Mouse (Mus musculus): Measurements from ENCODE around the gene Hagh. TPM values are rescaled to one million over a fixed set of nuclear protein-coding genes. Genes with fewer than 3 reads are reported as not detected.

Hagh gene
- polyA plus RNA-seq, 1 experiment from 2014 or later, result 69.1 TPM

- WGBS, result 86% methylated on average over 5 of the region's 5 CpGs
- no peak overlapping the region for H3K9ac ChIP-seq (ENCODE audit: low read length)
- H3K36me3 ChIP-seq (ENCODE audit: control insufficient read depth, insufficient read depth), result peaks cover 66% of the 10 kb centered on the region
- H3K9me3 ChIP-seq (replicated peaks; ENCODE audit: control insufficient read depth, low read length), result no peaks in the 10 kb centered on the region
- ATAC-seq (replicated peaks; ENCODE audit: extremely low read depth, insufficient read depth, low FRiP score), result no peak
- no peaks in the 10 kb centered on the region for H3K27me3 ChIP-seq (ENCODE audit: control insufficient read depth, insufficient read depth, low read length)
- H3K4me3 ChIP-seq (ENCODE audit: low read length), result no peak overlapping the region
- H3K4me2 ChIP-seq (ENCODE audit: low read depth, low read length), result no peak overlapping the region
- H3K4me1 ChIP-seq (ENCODE audit: control insufficient read depth, insufficient read depth, low read length), result peaks cover 10% of the 10 kb centered on the region
- H3K27ac ChIP-seq (ENCODE audit: low read length), result no peak overlapping the region
Measured at GRCm38 (mm10) chr17:24902124-24902523, 62.2 kb downstream of the Hagh start.

- peaks cover 3% of the 10 kb centered on the region; the same call in 1 of the 2 replicates for H3K4me1 ChIP-seq (ENCODE audit: control insufficient read depth, insufficient read depth, low read length)
- no peak overlapping the region for H3K4me2 ChIP-seq (ENCODE audit: low read depth, low read length)
- no peaks in the 10 kb centered on the region for H3K27me3 ChIP-seq (ENCODE audit: control insufficient read depth, insufficient read depth, low read length)
- H3K27ac ChIP-seq (ENCODE audit: low read length), result no peak overlapping the region
- no peak overlapping the region for H3K9ac ChIP-seq (ENCODE audit: low read length)
- no peaks in the 10 kb centered on the region for H3K9me3 ChIP-seq (replicated peaks; ENCODE audit: control insufficient read depth, low read length)
- H3K36me3 ChIP-seq (ENCODE audit: control insufficient read depth, insufficient read depth), result peaks cover 72% of the 10 kb centered on the region
- ATAC-seq (replicated peaks; ENCODE audit: extremely low read depth, insufficient read depth, low FRiP score), result no peak
- 72% methylated on average over 9 of the region's 9 CpGs for WGBS
- H3K4me3 ChIP-seq (ENCODE audit: low read length), result no peak overlapping the region
Measured at GRCm38 (mm10) chr17:24902671-24903474, 62.9 kb downstream of the Hagh start.

- ATAC-seq (replicated peaks; ENCODE audit: extremely low read depth, insufficient read depth, low FRiP score), result no peak
- H3K27ac ChIP-seq (ENCODE audit: low read length), result no peak overlapping the region
- no peaks in the 10 kb centered on the region for H3K9me3 ChIP-seq (replicated peaks; ENCODE audit: control insufficient read depth, low read length)
- no peak overlapping the region for H3K4me2 ChIP-seq (ENCODE audit: low read depth, low read length)
- H3K27me3 ChIP-seq (ENCODE audit: control insufficient read depth, insufficient read depth, low read length), result no peaks in the 10 kb centered on the region
- WGBS, result 82% methylated on average over 9 of the region's 9 CpGs
- no peak overlapping the region for H3K4me3 ChIP-seq (ENCODE audit: low read length)
- H3K4me1 ChIP-seq (ENCODE audit: control insufficient read depth, insufficient read depth, low read length), result 0 out of 2 replicates have a peak, but pooled peaks cover 3% of the 10 kb centered on the region
- H3K36me3 ChIP-seq (ENCODE audit: control insufficient read depth, insufficient read depth), result peaks cover 75% of the 10 kb centered on the region
- no peak overlapping the region for H3K9ac ChIP-seq (ENCODE audit: low read length)
Measured at GRCm38 (mm10) chr17:24903767-24904166, 63.8 kb downstream of the Hagh start.

GRCm38 (mm10) chr17:24907591-24907990, 67.6 kb downstream of the Hagh start:
- H3K9me3 ChIP-seq (replicated peaks; ENCODE audit: control insufficient read depth, low read length), result no peaks in the 10 kb centered on the region
- peaks cover 59% of the 10 kb centered on the region for H3K36me3 ChIP-seq (ENCODE audit: control insufficient read depth, insufficient read depth)
- no peaks in the 10 kb centered on the region for H3K27me3 ChIP-seq (ENCODE audit: control insufficient read depth, insufficient read depth, low read length)
- WGBS, result 92% methylated on average over 2 of the region's 2 CpGs
- H3K27ac ChIP-seq (ENCODE audit: low read length), result no peak overlapping the region
- no peak overlapping the region for H3K4me3 ChIP-seq (ENCODE audit: low read length)
- H3K4me2 ChIP-seq (ENCODE audit: low read depth, low read length), result no peak overlapping the region
- no peaks in the 10 kb centered on the region for H3K4me1 ChIP-seq (ENCODE audit: control insufficient read depth, insufficient read depth, low read length)
- no peak for ATAC-seq (replicated peaks; ENCODE audit: extremely low read depth, insufficient read depth, low FRiP score)
- H3K9ac ChIP-seq (ENCODE audit: low read length), result no peak overlapping the region

GRCm38 (mm10) chr17:24913984-24914383, 74.0 kb downstream of the Hagh start:
- H3K4me3 ChIP-seq (ENCODE audit: low read length), result no peak overlapping the region
- no peak overlapping the region for H3K4me2 ChIP-seq (ENCODE audit: low read depth, low read length)
- no peak for ATAC-seq (replicated peaks; ENCODE audit: extremely low read depth, insufficient read depth, low FRiP score)
- H3K36me3 ChIP-seq (ENCODE audit: control insufficient read depth, insufficient read depth), result peaks cover 67% of the 10 kb centered on the region
- no peak overlapping the region for H3K9ac ChIP-seq (ENCODE audit: low read length)
- H3K27me3 ChIP-seq (ENCODE audit: control insufficient read depth, insufficient read depth, low read length), result no peaks in the 10 kb centered on the region
- H3K9me3 ChIP-seq (replicated peaks; ENCODE audit: control insufficient read depth, low read length), result no peaks in the 10 kb centered on the region
- H3K4me1 ChIP-seq (ENCODE audit: control insufficient read depth, insufficient read depth, low read length), result no peaks in the 10 kb centered on the region
- H3K27ac ChIP-seq (ENCODE audit: low read length), result no peak overlapping the region

Other genes with a start within 250 kb of the Hagh start
- 48.1 and 53.3 TPM in 2 replicates for gene Tsc2, start 207.5 kb upstream of the Hagh start, polyA plus RNA-seq (2015; fragmentation: Nextera tagmentation; extraction: Ambion mirVana)
- gene Nthl1, start 207.5 kb upstream of the Hagh start, polyA plus RNA-seq (2015; fragmentation: Nextera tagmentation; extraction: Ambion mirVana), result 11.2 and 12.7 TPM in 2 replicates
- 50.8 and 63.9 TPM in 2 replicates for gene Slc9a3r2, start 189.8 kb upstream of the Hagh start, polyA plus RNA-seq (2015; fragmentation: Nextera tagmentation; extraction: Ambion mirVana)
- 0.62 TPM in 1 of 2 replicates, not detected in the other for gene Npw, start 181.7 kb upstream of the Hagh start, polyA plus RNA-seq (2015; fragmentation: Nextera tagmentation; extraction: Ambion mirVana)
- gene Zfp598, start 170.5 kb upstream of the Hagh start, polyA plus RNA-seq (2015; fragmentation: Nextera tagmentation; extraction: Ambion mirVana), result 11.9 and 17.0 TPM in 2 replicates
- 0.60 and 0.67 TPM in 2 replicates for gene Syngr3, start 150.2 kb upstream of the Hagh start, polyA plus RNA-seq (2015; fragmentation: Nextera tagmentation; extraction: Ambion mirVana)
- 27.6 and 29.7 TPM in 2 replicates for gene Gfer, start 144.0 kb upstream of the Hagh start, polyA plus RNA-seq (2015; fragmentation: Nextera tagmentation; extraction: Ambion mirVana)
- 0.97 and 1.2 TPM in 2 replicates for gene Noxo1, start 143.9 kb upstream of the Hagh start, polyA plus RNA-seq (2015; fragmentation: Nextera tagmentation; extraction: Ambion mirVana)
- 44.3 and 47.5 TPM in 2 replicates for gene Tbl3, start 132.5 kb upstream of the Hagh start, polyA plus RNA-seq (2015; fragmentation: Nextera tagmentation; extraction: Ambion mirVana)
- not detected in 2 replicates for gene Rnf151, start 122.1 kb upstream of the Hagh start, polyA plus RNA-seq (2015; fragmentation: Nextera tagmentation; extraction: Ambion mirVana)
- 843 and 891 TPM in 2 replicates for gene Rps2, start 122.0 kb upstream of the Hagh start, polyA plus RNA-seq (2015; fragmentation: Nextera tagmentation; extraction: Ambion mirVana)
- 570 and 615 TPM in 2 replicates for gene Ndufb10, start 115.7 kb upstream of the Hagh start, polyA plus RNA-seq (2015; fragmentation: Nextera tagmentation; extraction: Ambion mirVana)
- gene Rpl3l, start 112.3 kb upstream of the Hagh start, polyA plus RNA-seq (2015; fragmentation: Nextera tagmentation; extraction: Ambion mirVana), result 1.7 and 2.4 TPM in 2 replicates
- 19.0 and 21.2 TPM in 2 replicates for gene Msrb1, start 103.5 kb upstream of the Hagh start, polyA plus RNA-seq (2015; fragmentation: Nextera tagmentation; extraction: Ambion mirVana)
- 0.21 and 0.36 TPM in 2 replicates for gene Hs3st6, start 87.2 kb upstream of the Hagh start, polyA plus RNA-seq (2015; fragmentation: Nextera tagmentation; extraction: Ambion mirVana)
- not detected in 2 replicates for gene Meiob, start 35.9 kb upstream of the Hagh start, polyA plus RNA-seq (2015; fragmentation: Nextera tagmentation; extraction: Ambion mirVana)
- 50.2 and 59.9 TPM in 2 replicates for gene Fahd1, start 10.2 kb downstream of the Hagh start, polyA plus RNA-seq (2015; fragmentation: Nextera tagmentation; extraction: Ambion mirVana)
- gene Igfals, start 25.9 kb downstream of the Hagh start, polyA plus RNA-seq (2015; fragmentation: Nextera tagmentation; extraction: Ambion mirVana), result 0.40 and 0.70 TPM in 2 replicates
- gene Nubp2, start 46.2 kb downstream of the Hagh start, polyA plus RNA-seq (2015; fragmentation: Nextera tagmentation; extraction: Ambion mirVana), result 37.9 and 38.3 TPM in 2 replicates
- 33.7 and 34.0 TPM in 2 replicates for gene Spsb3, start 46.5 kb downstream of the Hagh start, polyA plus RNA-seq (2015; fragmentation: Nextera tagmentation; extraction: Ambion mirVana)
- 18.2 and 20.4 TPM in 2 replicates for gene Eme2, start 54.9 kb downstream of the Hagh start, polyA plus RNA-seq (2015; fragmentation: Nextera tagmentation; extraction: Ambion mirVana)
- gene Mrps34, start 55.0 kb downstream of the Hagh start, polyA plus RNA-seq (2015; fragmentation: Nextera tagmentation; extraction: Ambion mirVana), result 86.8 and 94.8 TPM in 2 replicates
- gene Nme3, start 56.4 kb downstream of the Hagh start, polyA plus RNA-seq (2015; fragmentation: Nextera tagmentation; extraction: Ambion mirVana), result 38.2 and 42.1 TPM in 2 replicates
- 30.1 and 33.0 TPM in 2 replicates for gene Mapk8ip3, start 96.8 kb downstream of the Hagh start, polyA plus RNA-seq (2015; fragmentation: Nextera tagmentation; extraction: Ambion mirVana)
- gene Jpt2, start 120.5 kb downstream of the Hagh start, polyA plus RNA-seq (2015; fragmentation: Nextera tagmentation; extraction: Ambion mirVana), result 79.3 and 82.5 TPM in 2 replicates
- 3.9 and 4.2 TPM in 2 replicates for gene Cramp1l, start 175.6 kb downstream of the Hagh start, polyA plus RNA-seq (2015; fragmentation: Nextera tagmentation; extraction: Ambion mirVana)
- gene Ift140, start 175.9 kb downstream of the Hagh start, polyA plus RNA-seq (2015; fragmentation: Nextera tagmentation; extraction: Ambion mirVana), result 11.6 TPM in 2 replicates
- gene Tmem204, start 243.4 kb downstream of the Hagh start, polyA plus RNA-seq (2015; fragmentation: Nextera tagmentation; extraction: Ambion mirVana), result 26.7 and 36.1 TPM in 2 replicates

All from heart, embryonic 16.5 days (tissue).